Mouse (Mus musculus) testis, adult 2 months (tissue): Measurements from ENCODE around the gene Sdhb.

ENCODE experiments used
- CTCF ChIP-seq: fragments of 200-500 bp; IDR thresholded peaks from 2 replicates; pipeline ENCODE4 v1.5.1; 2012; ENCODE audit warnings: low read depth, mild to moderate bottlenecking, inconsistent platforms, low read length, moderate library complexity; ENCODE audit not compliant: control insufficient read depth, insufficient read depth, insufficient replicate concordance
- POLR2A ChIP-seq: fragments of 200-500 bp; IDR thresholded peaks from 2 replicates; pipeline ENCODE4 v1.6.1; 2012; ENCODE audit warnings: low read depth, mild to moderate bottlenecking, inconsistent platforms, low read length, moderate library complexity; ENCODE audit not compliant: control insufficient read depth

- TF ChIP-seq POLR2A (no peak), CTCF (no peak)
These were observed 64.0 kb downstream of the Sdhb start for GRCm38 (mm10) chr4:141024992-141025391.
